Mouse (Mus musculus) limb, embryonic 13.5 days (tissue): ENCODE results near the gene Atp2c1. TPM values are rescaled to one million over a fixed set of nuclear protein-coding genes. Genes with fewer than 3 reads are reported as not detected.
A peak's percentile ranks its signal among the peaks of the same experiment; 100 is the strongest.

Experiments used
- ATAC-seq: fragments of 200-750 bp; cut with Nextera tagmentation; 2 replicates; pipeline ENCODE4 v1.8.0; 2017; ENCODE audit warnings: low read depth, moderate number of reproducible peaks, moderate TSS enrichment; ENCODE audit not compliant: low FRiP score
- H3K27ac ChIP-seq: fragments of 300-500 bp; sonication (generic); 2 replicates; pipeline ENCODE4 v1.5.1; 2015; ENCODE audit warnings: inconsistent platforms, mild to moderate bottlenecking, moderate library complexity
- H3K27me3 ChIP-seq: fragments of 300-500 bp; sonication (generic); 2 replicates; pipeline ENCODE4 v1.6.1; 2015; ENCODE audit warnings: mild to moderate bottlenecking, inconsistent platforms
- H3K36me3 ChIP-seq: fragments of 300-500 bp; sonication (generic); 2 replicates; pipeline ENCODE4 v1.6.1; 2015; ENCODE audit warnings: inconsistent platforms, mild to moderate bottlenecking, moderate library complexity
- H3K4me1 ChIP-seq: fragments of 300-500 bp; sonication (generic); 2 replicates; pipeline ENCODE4 v1.6.1; 2015; ENCODE audit warnings: inconsistent platforms
- H3K4me2 ChIP-seq: fragments of 300-500 bp; sonication (generic); replicated peaks from 2 replicates; pipeline ENCODE4 v1.6.1; 2015; ENCODE audit warnings: inconsistent platforms, mild to moderate bottlenecking, moderate library complexity
- H3K4me3 ChIP-seq: fragments of 300-500 bp; sonication (generic); 2 replicates; pipeline ENCODE4 v1.5.1; 2015; ENCODE audit warnings: moderate library complexity, mild to moderate bottlenecking, inconsistent platforms
- H3K9ac ChIP-seq: fragments of 300-500 bp; sonication (generic); 2 replicates; pipeline ENCODE4 v1.6.1; 2015; ENCODE audit warnings: mild to moderate bottlenecking, inconsistent platforms
- H3K9me3 ChIP-seq: fragments of 300-500 bp; sonication (generic); 2 replicates; pipeline ENCODE4 v1.6.1; 2016; ENCODE audit warnings: inconsistent platforms
- WGBS: fragments of 180-500 bp; shearing (Covaris S2); methylation state at CpG from one replicate; pipeline ENCODE4 v1.1.7; 2015; 5-methylcytosine and 5-hydroxymethylcytosine counted together
- polyA plus RNA-seq: library from polyadenylated mRNA; unstranded; fragments of >200 nt; fragmentation: Nextera tagmentation; extraction: Ambion mirVana; gene quantifications from 2 replicates; pipeline ENCODE4 v1.2.1, GENCODE M21; 2015

Atp2c1 gene
- 49.7 and 57.3 TPM in 2 replicates for polyA plus RNA-seq

- ATAC-seq, result no peak
- no peaks in the 10 kb centered on the region for H3K9me3 ChIP-seq
- H3K4me2 ChIP-seq, result no peak within 1 kb of the TSS
- no peaks in the 10 kb centered on the region for H3K27me3 ChIP-seq
- no peak within 1 kb of the TSS for H3K4me3 ChIP-seq
- 92% methylated on average over 12 of the region's 12 CpGs for WGBS
- no peak within 1 kb of the TSS for H3K9ac ChIP-seq
- peaks cover 23% of the 10 kb centered on the region for H3K4me1 ChIP-seq
- no peak within 1 kb of the TSS for H3K27ac ChIP-seq
- no peaks in the 10 kb centered on the region for H3K36me3 ChIP-seq
Observed at GRCm38 (mm10) chr9:105527219-105527618, at the start of gene Atp2c1. TSS of gene Atp2c1 (minus strand) at chr9:105527319.

- no peaks in the 10 kb centered on the region for H3K9me3 ChIP-seq
- H3K27ac ChIP-seq, result no peak overlapping the region
- no peak for ATAC-seq
- peaks cover 6% of the 10 kb centered on the region; the same call in 1 of the 2 replicates for H3K27me3 ChIP-seq
- H3K36me3 ChIP-seq, result no peaks in the 10 kb centered on the region
- H3K4me2 ChIP-seq, result no peak overlapping the region
- no peak overlapping the region for H3K4me3 ChIP-seq
- no peak overlapping the region for H3K9ac ChIP-seq
- WGBS, result 82% methylated on average over 5 of the region's 5 CpGs
- peaks cover 19% of the 10 kb centered on the region for H3K4me1 ChIP-seq
Observed at GRCm38 (mm10) chr9:105557452-105557851, 30.3 kb upstream of the Atp2c1 start.

GRCm38 (mm10) chr9:105556141-105556735 lies 29.1 kb upstream of the Atp2c1 start:
- no peak for ATAC-seq
- Histone ChIP-seq H3K4me2 (no peak overlapping the region), H3K9ac (no peak overlapping the region), H3K36me3 (no peaks in the 10 kb centered on the region), H3K4me3 (no peak overlapping the region), H3K4me1 (peaks cover 19% of the 10 kb centered on the region), H3K9me3 (no peaks in the 10 kb centered on the region), H3K27me3 (peaks cover 6% of the 10 kb centered on the region; the same call in 1 of the 2 replicates), H3K27ac (no peak overlapping the region)
- WGBS, result 54% methylated on average over 8 of the region's 8 CpGs

GRCm38 (mm10) chr9:105554439-105554807 lies 27.3 kb upstream of the Atp2c1 start:
- Histone ChIP-seq H3K9me3 (no peaks in the 10 kb centered on the region), H3K9ac (no peak overlapping the region), H3K27ac (no peak overlapping the region), H3K36me3 (no peaks in the 10 kb centered on the region), H3K4me3 (peak overlapping the region; percentile 25; the same call in 1 of the 2 replicates), H3K27me3 (peaks cover 6% of the 10 kb centered on the region; the same call in 1 of the 2 replicates), H3K4me1 (peaks cover 19% of the 10 kb centered on the region), H3K4me2 (peak overlapping the region; percentile 52)
- ATAC-seq, result no peak
- WGBS, result 52% methylated on average over 7 of the region's 7 CpGs

GRCm38 (mm10) chr9:105553629-105554438 lies 26.7 kb upstream of the Atp2c1 start:
- WGBS, result 13% methylated on average over 24 of the region's 24 CpGs
- no peak for ATAC-seq
- Histone ChIP-seq H3K9me3 (no peaks in the 10 kb centered on the region), H3K36me3 (no peaks in the 10 kb centered on the region), H3K9ac (peak overlapping the region; percentile 45; the same call in 1 of the 2 replicates), H3K4me2 (peak overlapping the region; percentile 52), H3K4me1 (peaks cover 19% of the 10 kb centered on the region), H3K27ac (no peak overlapping the region), H3K4me3 (peak overlapping the region; percentile 25), H3K27me3 (peaks cover 6% of the 10 kb centered on the region; the same call in 1 of the 2 replicates)

GRCm38 (mm10) chr9:105551407-105551806 lies 24.3 kb upstream of the Atp2c1 start:
- H3K36me3 ChIP-seq, result no peaks in the 10 kb centered on the region
- no peak for ATAC-seq
- no peak overlapping the region for H3K4me3 ChIP-seq

GRCm38 (mm10) chr9:105549096-105549495 lies 22.0 kb upstream of the Atp2c1 start:
- Histone ChIP-seq H3K27me3 (peaks cover 6% of the 10 kb centered on the region; the same call in 1 of the 2 replicates), H3K9me3 (no peaks in the 10 kb centered on the region), H3K4me3 (no peak overlapping the region), H3K9ac (no peak overlapping the region), H3K4me1 (peaks cover 6% of the 10 kb centered on the region), H3K4me2 (no peak overlapping the region), H3K27ac (no peak overlapping the region), H3K36me3 (no peaks in the 10 kb centered on the region)
- WGBS, result 54% methylated on average over 6 of the region's 6 CpGs
- ATAC-seq, result no peak

More at GRCm38 (mm10) chr9:105551407-105551806, 24.3 kb upstream of the Atp2c1 start:
- 45% methylated on average over 4 of the region's 4 CpGs for WGBS
- H3K9ac ChIP-seq, result no peak overlapping the region
- no peak overlapping the region for H3K27ac ChIP-seq
- H3K27me3 ChIP-seq, result peaks cover 6% of the 10 kb centered on the region; the same call in 1 of the 2 replicates
- no peak overlapping the region for H3K4me2 ChIP-seq
- peaks cover 19% of the 10 kb centered on the region for H3K4me1 ChIP-seq
- H3K9me3 ChIP-seq, result no peaks in the 10 kb centered on the region

- no peaks in the 10 kb centered on the region for H3K27me3 ChIP-seq
- H3K9me3 ChIP-seq, result no peaks in the 10 kb centered on the region
- no peak overlapping the region for H3K9ac ChIP-seq
- no peak overlapping the region for H3K4me2 ChIP-seq
- no peak overlapping the region for H3K27ac ChIP-seq
- 79% methylated on average over 8 of the region's 8 CpGs for WGBS
- no peak for ATAC-seq
- H3K4me3 ChIP-seq, result no peak overlapping the region
- no peaks in the 10 kb centered on the region for H3K36me3 ChIP-seq
- H3K4me1 ChIP-seq, result no peaks in the 10 kb centered on the region; the same call in 1 of the 2 replicates
Observed at GRCm38 (mm10) chr9:105544013-105544750, 17.1 kb upstream of the Atp2c1 start.

- ATAC-seq, result no peak
- no peak overlapping the region for H3K4me2 ChIP-seq
- no peaks in the 10 kb centered on the region for H3K36me3 ChIP-seq
- no peak overlapping the region for H3K9ac ChIP-seq
- WGBS, result 33% methylated on average over 8 of the region's 8 CpGs
- peaks cover 9% of the 10 kb centered on the region; the same call in 1 of the 2 replicates for H3K9me3 ChIP-seq
- peaks cover 25% of the 10 kb centered on the region for H3K4me1 ChIP-seq
- no peak overlapping the region for H3K4me3 ChIP-seq
- no peak overlapping the region for H3K27ac ChIP-seq
- H3K27me3 ChIP-seq, result no peaks in the 10 kb centered on the region
Observed at GRCm38 (mm10) chr9:105537473-105537872, 10.4 kb upstream of the Atp2c1 start.

- no peak overlapping the region for H3K4me3 ChIP-seq
- H3K36me3 ChIP-seq, result no peaks in the 10 kb centered on the region
- peaks cover 25% of the 10 kb centered on the region for H3K4me1 ChIP-seq
- ATAC-seq, result no peak
- H3K27me3 ChIP-seq, result no peaks in the 10 kb centered on the region
- no peak overlapping the region for H3K9ac ChIP-seq
- H3K9me3 ChIP-seq, result peaks cover 9% of the 10 kb centered on the region; the same call in 1 of the 2 replicates
- H3K4me2 ChIP-seq, result peak overlapping the region; percentile 11; the same call in 1 of the 2 replicates
- 23% methylated on average over 10 of the region's 10 CpGs for WGBS
- H3K27ac ChIP-seq, result no peak overlapping the region
Observed at GRCm38 (mm10) chr9:105536877-105537276, 9.8 kb upstream of the Atp2c1 start.

- Histone ChIP-seq H3K27ac (no peak overlapping the region), H3K4me1 (peaks cover 29% of the 10 kb centered on the region), H3K27me3 (no peaks in the 10 kb centered on the region), H3K4me3 (no peak overlapping the region), H3K36me3 (no peaks in the 10 kb centered on the region), H3K4me2 (no peak overlapping the region), H3K9me3 (no peaks in the 10 kb centered on the region), H3K9ac (no peak overlapping the region)
- ATAC-seq, result no peak
- WGBS, result 62% methylated on average over 4 of the region's 4 CpGs
Observed at GRCm38 (mm10) chr9:105525355-105525754, 1.8 kb downstream of the Atp2c1 start.

- H3K4me2 ChIP-seq, result no peak overlapping the region
- H3K36me3 ChIP-seq, result no peaks in the 10 kb centered on the region
- H3K4me3 ChIP-seq, result no peak overlapping the region
- peaks cover 29% of the 10 kb centered on the region for H3K4me1 ChIP-seq
- H3K9ac ChIP-seq, result no peak overlapping the region
- no peak for ATAC-seq
- H3K27ac ChIP-seq, result no peak overlapping the region
- H3K9me3 ChIP-seq, result no peaks in the 10 kb centered on the region
- no peaks in the 10 kb centered on the region for H3K27me3 ChIP-seq
- WGBS, result 46% methylated on average over 2 of the region's 2 CpGs
Observed at GRCm38 (mm10) chr9:105523038-105523437, 4.1 kb downstream of the Atp2c1 start.
